Mouse (Mus musculus) spleen, adult 2 months (tissue): ENCODE measurements at regions not wholly inside any gene's neighbourhood (a gene's known extent, or its start where the extent isn't known, plus 50 kb on each side); places are given as distances from the start of the nearest gene placed in this dataset.

Experiments used
- DNase-seq, 2 experiments: peaks; one replicate each; pipeline versions ENCODE4 v3.0.0 to v3.0.0-alpha.2; 2012 to 2021; ENCODE audit warnings: low spot score in 2 of 2, low read depth in 1 of 2
- H3K27ac ChIP-seq: fragments of 200-500 bp; 2 replicates; pipeline ENCODE4 v1.5.1; 2012; ENCODE audit warnings: low read length, inconsistent platforms; ENCODE audit not compliant: insufficient read depth
- H3K27me3 ChIP-seq: fragments of 200-500 bp; 2 replicates; pipeline ENCODE4 v1.6.1; 2012; ENCODE audit warnings: mild to moderate bottlenecking, moderate library complexity, low read length, inconsistent platforms; ENCODE audit not compliant: control insufficient read depth, insufficient read depth
- H3K36me3 ChIP-seq: fragments of 200-500 bp; 2 replicates; pipeline ENCODE4 v1.6.1; 2012; ENCODE audit warnings: mild to moderate bottlenecking, low read length, inconsistent platforms; ENCODE audit not compliant: control insufficient read depth, insufficient read depth
- H3K4me1 ChIP-seq: fragments of 200-500 bp; 2 replicates; pipeline ENCODE4 v1.6.1; 2011; ENCODE audit warnings: inconsistent platforms; ENCODE audit not compliant: control insufficient read depth, insufficient read depth, insufficient read length
- H3K4me3 ChIP-seq: fragments of 200-500 bp; 2 replicates; pipeline ENCODE4 v1.5.1; 2011; ENCODE audit warnings: mild to moderate bottlenecking, inconsistent platforms; ENCODE audit not compliant: insufficient read depth, insufficient read length; ENCODE audit errors: extremely low read depth
- CTCF ChIP-seq: fragments of 200-500 bp; IDR thresholded peaks from 2 replicates; pipeline ENCODE4 v1.5.1; 2011; ENCODE audit warnings: mild to moderate bottlenecking, inconsistent platforms; ENCODE audit not compliant: insufficient read depth, insufficient read length, insufficient replicate concordance; ENCODE audit errors: extremely low read depth
- POLR2A ChIP-seq: fragments of 200-500 bp; IDR thresholded peaks from 2 replicates; pipeline ENCODE4 v1.6.1; 2011; ENCODE audit warnings: low read depth, low read length, inconsistent platforms
- WGBS: fragments of 180-500 bp; shearing (Covaris S2); methylation state at CpG from one replicate; pipeline ENCODE4 v1.1.7; 2018; 5-methylcytosine and 5-hydroxymethylcytosine counted together

DNA sequence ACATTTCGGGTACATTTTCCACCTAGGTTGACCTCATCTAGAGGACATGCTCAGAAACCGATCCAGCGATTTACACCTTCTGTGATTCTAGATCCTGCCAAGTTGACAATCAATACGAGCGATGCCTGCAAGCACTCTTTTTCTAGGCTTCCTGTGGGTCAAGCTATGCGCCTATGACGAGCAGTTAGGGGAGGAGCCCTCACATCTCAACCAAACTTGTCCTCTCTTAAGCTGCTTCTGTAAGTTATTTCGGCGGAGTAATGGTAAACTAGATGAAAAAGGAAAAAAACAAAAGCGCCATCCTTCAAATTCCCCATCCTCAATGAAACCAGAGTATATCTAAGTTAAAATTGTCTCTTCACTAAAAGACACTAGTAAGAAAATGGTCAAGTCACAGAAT lies 858.5 kb downstream of the Zfp704 start:
- WGBS = 95% methylated on average over 10 of the region's 10 CpGs
- H3K27ac ChIP-seq = no peak overlapping the region
- no peaks in the 10 kb centered on the region for H3K27me3 ChIP-seq
- H3K4me3 ChIP-seq = no peak overlapping the region
- H3K36me3 ChIP-seq = no peaks in the 10 kb centered on the region
- no peaks in the 10 kb centered on the region for H3K4me1 ChIP-seq
- TF ChIP-seq CTCF (no peak), POLR2A (no peak)
- no peak for DNase-seq

DNA sequence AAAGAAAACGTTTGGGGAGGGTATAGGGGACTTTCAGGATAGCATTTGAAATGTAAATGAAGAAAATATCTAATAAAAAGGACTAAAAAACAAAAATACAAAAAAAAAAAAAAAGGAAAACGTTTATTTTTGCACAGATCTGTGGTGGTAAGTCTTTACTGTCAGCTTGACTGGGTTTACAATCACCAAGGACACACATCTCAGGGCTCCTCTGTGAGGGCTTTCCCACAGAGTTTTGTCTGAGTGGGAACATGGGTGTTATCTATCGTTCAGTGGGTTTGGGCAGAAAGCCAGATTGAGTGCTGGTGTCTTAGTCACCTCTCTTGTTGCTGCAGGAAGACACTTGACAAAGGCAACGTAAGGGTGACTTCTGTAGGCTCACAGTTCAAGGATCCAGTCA lies 859.0 kb downstream of the Zfp704 start:
- DNase-seq = no peak
- H3K27me3 ChIP-seq = no peaks in the 10 kb centered on the region
- H3K27ac ChIP-seq = no peak overlapping the region
- WGBS = 54% methylated on average over 4 of the region's 4 CpGs
- TF ChIP-seq CTCF = no peak
- TF ChIP-seq POLR2A = no peak
- H3K36me3 ChIP-seq = no peaks in the 10 kb centered on the region
- no peaks in the 10 kb centered on the region for H3K4me1 ChIP-seq
- H3K4me3 ChIP-seq = no peak overlapping the region

DNA sequence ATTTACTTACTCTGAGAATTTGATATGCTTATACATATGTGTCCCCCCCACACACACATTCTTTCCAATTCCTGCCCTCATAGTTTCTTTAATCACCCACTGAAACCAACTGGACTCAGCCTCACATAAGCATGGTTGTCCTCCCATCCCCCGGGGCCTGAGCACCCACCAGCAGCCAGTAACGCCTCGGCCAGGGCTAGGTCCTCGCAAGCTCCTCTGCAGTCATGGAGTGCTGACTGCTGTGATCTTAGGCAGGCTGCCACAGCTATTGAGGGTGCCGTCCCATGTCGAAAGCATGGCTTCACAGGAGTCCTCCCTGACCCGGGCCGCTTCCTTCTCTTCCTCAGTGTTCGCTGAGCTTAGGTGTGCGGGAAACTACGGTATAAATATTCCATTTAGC lies 859.7 kb downstream of the Zfp704 start:
- Histone ChIP-seq H3K27me3 (no peaks in the 10 kb centered on the region), H3K4me1 (no peaks in the 10 kb centered on the region), H3K4me3 (no peak overlapping the region), H3K27ac (no peak overlapping the region), H3K36me3 (no peaks in the 10 kb centered on the region)
- TF ChIP-seq CTCF (no peak), POLR2A (no peak)
- 93% methylated on average over 11 of the region's 11 CpGs for WGBS
- DNase-seq = no peak

DNA sequence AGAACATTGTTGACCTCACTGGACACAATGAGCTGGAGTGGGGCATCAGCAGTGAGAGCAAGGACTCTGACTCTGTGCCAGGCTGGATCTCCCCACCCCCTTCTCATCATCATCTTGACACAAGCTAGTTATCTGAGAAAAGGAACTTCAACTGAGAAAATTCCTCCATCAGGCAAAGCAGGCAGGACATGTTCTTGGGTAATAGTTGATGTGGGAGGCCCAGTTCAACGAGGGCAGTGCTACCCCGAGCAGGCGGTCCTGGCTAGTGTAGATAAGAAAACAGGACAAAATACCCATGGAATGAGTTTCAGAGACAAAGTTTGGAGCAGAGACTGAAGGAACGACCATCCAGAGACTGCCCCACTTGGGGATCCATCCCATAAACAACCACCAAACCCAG lies 862.7 kb downstream of the Zfp704 start:
- Histone ChIP-seq H3K27ac (no peak overlapping the region), H3K4me1 (no peaks in the 10 kb centered on the region), H3K4me3 (no peak overlapping the region), H3K27me3 (no peaks in the 10 kb centered on the region), H3K36me3 (no peaks in the 10 kb centered on the region)
- no peak for TF ChIP-seq POLR2A
- TF ChIP-seq CTCF = no peak
- 80% methylated on average over 4 of the region's 4 CpGs for WGBS
- DNase-seq = no peak

DNA sequence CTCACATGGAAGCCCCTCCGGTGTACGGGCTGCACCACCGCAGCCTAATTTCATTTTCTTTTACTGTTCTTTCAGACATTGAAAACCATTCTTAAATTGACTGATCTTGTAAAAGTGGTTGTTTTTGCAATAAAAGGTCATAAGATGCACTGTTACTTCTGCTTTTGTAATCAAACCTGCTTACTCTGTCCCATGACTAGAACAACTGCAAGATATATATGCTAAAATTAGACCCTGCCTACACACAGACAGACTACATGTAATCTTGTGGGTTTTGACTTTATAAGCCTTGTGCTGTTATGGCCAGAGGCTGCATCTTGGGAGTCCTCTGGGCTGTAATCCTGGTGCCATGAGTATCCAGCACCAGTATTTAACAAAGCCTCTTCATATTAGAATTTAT lies 863.2 kb downstream of the Zfp704 start:
- no peaks in the 10 kb centered on the region for H3K36me3 ChIP-seq
- no peaks in the 10 kb centered on the region for H3K4me1 ChIP-seq
- no peaks in the 10 kb centered on the region for H3K27me3 ChIP-seq
- no peak overlapping the region for H3K27ac ChIP-seq
- WGBS = 92% methylated on average over 3 of the region's 3 CpGs
- no peak for DNase-seq
- no peak for TF ChIP-seq CTCF
- TF ChIP-seq POLR2A = no peak
- H3K4me3 ChIP-seq = no peak overlapping the region

DNA sequence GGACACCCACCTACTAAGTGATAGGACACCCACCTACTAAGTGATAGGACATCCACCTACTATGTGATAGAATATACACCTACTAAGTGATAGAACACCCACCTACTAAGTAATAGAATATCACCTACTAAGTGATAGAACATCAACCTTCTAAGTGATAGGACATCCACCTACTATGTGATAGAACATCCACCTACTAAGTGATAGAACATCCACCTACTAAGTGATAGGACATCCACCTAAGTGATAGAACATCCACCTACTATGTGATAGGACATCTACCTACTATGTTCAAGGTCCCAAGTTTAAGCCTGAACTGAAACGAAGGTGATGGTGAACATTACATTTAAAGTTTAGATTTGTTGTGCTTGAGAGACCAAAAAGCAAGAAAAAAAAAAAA lies 863.8 kb downstream of the Zfp704 start:
- DNase-seq = no peak
- TF ChIP-seq CTCF = no peak
- Histone ChIP-seq H3K4me1 (no peaks in the 10 kb centered on the region), H3K4me3 (no peak overlapping the region), H3K27ac (no peak overlapping the region), H3K27me3 (no peaks in the 10 kb centered on the region), H3K36me3 (no peaks in the 10 kb centered on the region)
- WGBS = 84% methylated on average over 1 of the region's 1 CpGs

DNA sequence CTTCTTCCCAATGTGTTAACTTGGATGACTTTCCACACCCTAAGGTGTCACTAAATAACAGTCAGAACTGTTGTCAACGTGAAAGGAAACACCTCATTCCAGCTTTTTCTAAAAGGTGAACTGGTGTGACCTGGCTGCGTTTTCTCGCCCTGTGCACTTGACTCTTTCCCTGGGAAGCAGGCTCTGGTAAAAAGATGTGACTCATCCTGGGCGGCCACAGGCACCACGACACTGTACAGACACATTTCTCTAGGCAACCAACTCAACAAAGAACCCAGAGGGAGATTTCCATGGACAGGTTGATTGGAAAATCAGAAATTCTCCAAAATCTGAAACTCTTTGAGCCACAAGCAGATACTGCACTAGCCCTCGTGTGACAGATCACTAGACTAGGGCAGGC lies 865.0 kb downstream of the Zfp704 start:
- H3K4me3 ChIP-seq = no peak overlapping the region
- DNase-seq = no peak
- H3K36me3 ChIP-seq = no peaks in the 10 kb centered on the region
- WGBS = 77% methylated on average over 6 of the region's 6 CpGs
- no peak overlapping the region for H3K27ac ChIP-seq
- H3K27me3 ChIP-seq = no peaks in the 10 kb centered on the region
- TF ChIP-seq CTCF (no peak), POLR2A (no peak)
- no peaks in the 10 kb centered on the region for H3K4me1 ChIP-seq

DNA sequence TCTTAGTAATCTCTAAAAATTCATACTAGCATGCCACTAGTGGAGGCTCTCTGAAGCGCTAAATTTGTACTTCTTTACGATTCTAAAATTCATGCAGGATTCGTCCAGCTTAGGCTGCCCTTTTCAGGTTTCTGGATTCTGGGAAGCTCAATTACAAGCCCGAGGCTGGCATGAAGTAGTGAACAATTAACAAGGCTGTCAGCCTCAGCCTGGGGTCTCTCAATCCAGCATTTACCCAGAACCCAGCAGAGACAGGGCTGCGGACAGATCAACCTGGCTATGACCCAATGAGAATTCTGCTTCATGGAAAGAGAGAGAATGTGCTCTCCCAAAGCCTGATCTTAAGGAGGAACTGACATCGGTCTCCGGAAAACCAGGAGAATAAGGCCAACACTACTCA lies 866.2 kb downstream of the Zfp704 start:
- Histone ChIP-seq H3K27me3 (no peaks in the 10 kb centered on the region), H3K4me1 (no peaks in the 10 kb centered on the region), H3K36me3 (no peaks in the 10 kb centered on the region), H3K27ac (no peak overlapping the region), H3K4me3 (no peak overlapping the region)
- no peak for DNase-seq
- WGBS = 91% methylated on average over 7 of the region's 7 CpGs
- no peak for TF ChIP-seq CTCF
- no peak for TF ChIP-seq POLR2A
